Mouse (Mus musculus) stomach, postnatal 0 days (tissue): ENCODE measurements around the gene Slc7a6. TPM values are rescaled to one million over a fixed set of nuclear protein-coding genes. Genes with fewer than 3 reads are reported as not detected.

Experiments
- ATAC-seq: fragments of 200-750 bp; cut with Nextera tagmentation; 2 replicates; pipeline ENCODE4 v1.8.0; 2017; ENCODE audit not compliant: low FRiP score, low TSS enrichment
- DNase-seq: peaks from one replicate; pipeline ENCODE4 v3.0.0-alpha.2; 2016; ENCODE audit warnings: low spot score
- H3K27ac ChIP-seq: fragments of 300-500 bp; sonication (generic); replicated peaks from 2 replicates; pipeline ENCODE4 v1.5.1; 2014; ENCODE audit warnings: mild to moderate bottlenecking, control low read depth
- H3K27me3 ChIP-seq: fragments of 300-500 bp; sonication (generic); 2 replicates; pipeline ENCODE4 v1.6.1; 2014; ENCODE audit warnings: low read length; ENCODE audit not compliant: control insufficient read depth, insufficient read depth
- H3K36me3 ChIP-seq: fragments of 300-500 bp; sonication (generic); 2 replicates; pipeline ENCODE4 v1.6.1; 2014; ENCODE audit warnings: low read length, mixed read lengths; ENCODE audit not compliant: control insufficient read depth, insufficient read depth
- H3K4me1 ChIP-seq: fragments of 300-500 bp; sonication (generic); replicated peaks from 2 replicates; pipeline ENCODE4 v1.6.1; 2014; ENCODE audit warnings: antibody characterized with exemption; ENCODE audit not compliant: control insufficient read depth, insufficient read depth
- H3K4me2 ChIP-seq: fragments of 300-500 bp; sonication (generic); replicated peaks from 2 replicates; pipeline ENCODE4 v1.6.1; 2014; ENCODE audit warnings: low read depth, mild to moderate bottlenecking, control low read depth, moderate library complexity
- H3K4me3 ChIP-seq: fragments of 300-500 bp; sonication (generic); 2 replicates; pipeline ENCODE4 v1.5.1; 2014; ENCODE audit warnings: low read depth, low read length, control low read depth
- H3K9ac ChIP-seq: fragments of 300-500 bp; sonication (generic); 2 replicates; pipeline ENCODE4 v1.6.1; 2014; ENCODE audit warnings: mild to moderate bottlenecking, low read length, control low read depth, mixed read lengths
- H3K9me3 ChIP-seq: fragments of 300-500 bp; sonication (generic); 2 replicates; pipeline ENCODE4 v1.6.1; 2016; ENCODE audit warnings: low read length; ENCODE audit not compliant: control insufficient read depth
- CTCF ChIP-seq: IDR thresholded peaks from 2 replicates; pipeline ENCODE4 v1.5.1; 2016; ENCODE audit warnings: antibody characterized with exemption, low read depth, mild to moderate bottlenecking, moderate library complexity
- EP300 ChIP-seq: optimal IDR thresholded peaks from 2 replicates; pipeline ENCODE3; 2016; ENCODE audit warnings: antibody characterized with exemption
- whole genome bisulfite sequencing: fragments of 180-500 bp; shearing (Covaris S2); extraction: QIAGEN DNeasy Blood & Tissue Kit; methylation state at CpG from one replicate; pipeline ENCODE4 v1.1.7; 2014; 5-methylcytosine and 5-hydroxymethylcytosine counted together
- polyA plus RNA-seq: library from polyadenylated mRNA; unstranded; fragments of >200 nt; fragmentation: Nextera tagmentation; extraction: Ambion mirVana; gene quantifications from 2 replicates; pipeline ENCODE4 v1.2.1, GENCODE M21; 2015

Slc7a6 gene
- polyA plus RNA-seq, 1 experiment from 2014 or later, result 25.8 TPM

DNA sequence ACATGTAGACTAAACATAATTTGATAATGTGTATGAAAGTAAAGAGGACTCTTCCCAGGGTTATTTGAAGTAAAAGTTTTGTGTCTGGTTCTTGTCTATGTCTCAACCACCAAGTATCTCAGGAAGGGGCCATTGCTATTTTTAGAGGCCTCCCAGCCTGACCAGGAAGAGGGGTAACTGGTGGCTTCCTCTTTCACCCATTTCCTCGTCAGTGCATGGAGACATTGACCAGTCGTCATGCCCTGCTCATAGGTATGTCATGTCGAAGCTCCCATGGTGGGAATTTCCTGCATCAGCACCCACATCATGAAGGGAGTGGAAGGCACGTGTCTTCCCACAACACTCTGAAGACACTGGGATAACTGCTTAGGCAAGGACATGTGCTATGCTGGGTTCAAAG is 15.8 kb upstream of the Slc7a6 start:
- no peak for DNase-seq
- Histone ChIP-seq H3K9me3 (no peaks in the 10 kb centered on the region), H3K27me3 (no peaks in the 10 kb centered on the region), H3K4me1 (no peaks in the 10 kb centered on the region), H3K9ac (no peak overlapping the region), H3K4me3 (no peak overlapping the region), H3K27ac (no peak overlapping the region), H3K36me3 (no peaks in the 10 kb centered on the region), H3K4me2 (no peak overlapping the region)
- TF ChIP-seq EP300 (no peak), CTCF (no peak)
- WGBS, result 73% methylated on average over 4 of the region's 4 CpGs
- ATAC-seq, result no peak

DNA sequence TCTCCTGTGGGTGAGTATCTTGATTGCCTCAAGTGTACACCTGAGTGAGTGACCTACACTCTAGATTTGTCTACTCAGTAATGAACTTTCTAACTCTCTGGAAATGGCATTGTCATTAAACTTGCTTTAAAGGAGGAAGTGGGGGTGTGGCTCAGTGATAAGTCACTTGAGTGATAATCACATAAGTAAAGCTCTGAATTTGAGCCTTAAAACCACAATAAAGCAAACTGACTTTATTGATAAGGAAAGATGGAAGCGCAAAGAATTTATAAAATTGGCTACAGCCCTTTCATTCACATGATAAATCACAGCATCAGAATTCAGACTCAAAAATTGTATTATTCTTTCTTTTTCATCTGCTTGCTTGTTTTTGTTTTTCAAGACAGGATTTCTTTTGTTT is 11.2 kb upstream of the Slc7a6 start:
- ATAC-seq (peak; percentile 51; the same call in 1 of the 2 replicates), DNase-seq (no peak)
- Histone ChIP-seq H3K36me3 (peaks cover 8% of the 10 kb centered on the region; the same call in 1 of the 2 replicates), H3K27me3 (no peaks in the 10 kb centered on the region), H3K4me3 (no peak overlapping the region), H3K9me3 (no peaks in the 10 kb centered on the region), H3K9ac (no peak overlapping the region), H3K27ac (no peak overlapping the region), H3K4me1 (no peaks in the 10 kb centered on the region), H3K4me2 (no peak overlapping the region)
- no peak for TF ChIP-seq CTCF
- TF ChIP-seq EP300, result no peak
- WGBS, result 79% methylated on average over 1 of the region's 1 CpGs

DNA sequence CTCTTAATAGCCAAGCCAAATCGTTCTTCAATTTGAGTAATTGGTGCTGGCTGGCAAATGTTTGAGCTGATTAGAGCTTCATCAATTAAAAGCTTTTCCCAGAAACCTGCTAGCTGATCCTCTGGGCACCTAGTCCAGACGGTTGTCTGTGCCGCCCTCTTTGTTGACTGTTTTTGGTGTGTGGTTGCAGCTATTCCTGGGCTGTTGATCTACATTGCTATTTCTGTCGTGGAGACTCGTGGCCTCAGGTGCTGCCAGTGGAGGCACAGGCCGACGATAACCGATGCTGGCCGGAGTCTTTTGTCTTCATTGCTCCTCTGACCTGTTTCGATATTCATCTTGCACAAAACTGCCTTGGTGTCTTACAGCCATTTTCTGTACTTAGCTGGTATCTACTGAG is 10.3 kb upstream of the Slc7a6 start:
- ATAC-seq (no peak), DNase-seq (no peak)
- Histone ChIP-seq H3K27ac (no peak overlapping the region), H3K9me3 (no peaks in the 10 kb centered on the region), H3K4me3 (no peak overlapping the region), H3K4me2 (no peak overlapping the region), H3K4me1 (no peaks in the 10 kb centered on the region), H3K9ac (no peak overlapping the region), H3K27me3 (no peaks in the 10 kb centered on the region), H3K36me3 (peaks cover 9% of the 10 kb centered on the region; the same call in 1 of the 2 replicates)
- WGBS, result 90% methylated on average over 10 of the region's 10 CpGs
- no peak for TF ChIP-seq EP300
- no peak for TF ChIP-seq CTCF

DNA sequence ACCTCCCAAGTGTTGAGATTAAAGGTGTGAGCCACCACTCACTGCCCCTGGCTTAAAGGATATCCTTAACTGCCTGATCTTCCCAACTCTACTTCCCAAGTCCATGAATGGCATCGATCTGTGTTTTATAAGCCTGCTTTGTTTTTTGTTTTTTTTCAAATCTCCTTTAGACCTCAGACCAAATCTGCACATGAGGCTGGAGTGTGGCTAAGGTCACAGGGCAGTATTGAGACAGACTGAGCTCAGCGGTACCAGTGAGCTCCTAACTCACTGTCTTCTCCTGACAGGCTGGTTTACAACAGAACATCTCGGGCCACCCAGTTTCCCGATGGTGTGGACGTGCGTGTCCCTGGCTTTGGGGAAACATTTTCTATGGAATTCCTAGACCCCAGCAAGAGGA is 8.8 kb upstream of the Slc7a6 start:
- H3K27ac ChIP-seq, result no peak overlapping the region
- H3K27me3 ChIP-seq, result no peaks in the 10 kb centered on the region
- 89% methylated on average over 6 of the region's 6 CpGs for WGBS
- H3K9ac ChIP-seq, result no peak overlapping the region
- H3K9me3 ChIP-seq, result no peaks in the 10 kb centered on the region
- H3K4me1 ChIP-seq, result no peaks in the 10 kb centered on the region
- DNase-seq, result no peak
- TF ChIP-seq EP300, result no peak
- no peak for TF ChIP-seq CTCF
- peaks cover 13% of the 10 kb centered on the region; the same call in 1 of the 2 replicates for H3K36me3 ChIP-seq
- H3K4me3 ChIP-seq, result no peak overlapping the region
- ATAC-seq, result no peak
- no peak overlapping the region for H3K4me2 ChIP-seq

DNA sequence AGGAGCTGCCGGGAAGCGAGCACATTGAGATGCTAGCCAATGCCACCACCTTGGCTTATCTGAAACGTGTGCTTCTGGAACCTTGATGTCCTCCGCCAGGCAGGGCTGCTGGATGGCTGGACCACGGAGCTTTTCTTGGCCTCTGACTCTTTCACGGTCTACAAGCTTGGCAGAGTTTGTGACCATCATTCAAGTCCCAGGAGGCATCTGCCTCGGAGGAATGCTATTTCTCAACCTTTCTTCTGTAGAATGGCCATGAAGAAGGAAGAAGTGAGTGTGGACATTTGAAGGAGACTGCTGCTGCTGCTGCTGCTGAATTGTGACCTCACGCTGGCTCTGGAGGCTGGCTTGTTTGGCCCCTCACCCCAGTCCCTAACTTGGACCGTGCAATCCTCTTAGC is 5.4 kb upstream of the Slc7a6 start:
- no peak for ATAC-seq
- DNase-seq, result no peak

DNA sequence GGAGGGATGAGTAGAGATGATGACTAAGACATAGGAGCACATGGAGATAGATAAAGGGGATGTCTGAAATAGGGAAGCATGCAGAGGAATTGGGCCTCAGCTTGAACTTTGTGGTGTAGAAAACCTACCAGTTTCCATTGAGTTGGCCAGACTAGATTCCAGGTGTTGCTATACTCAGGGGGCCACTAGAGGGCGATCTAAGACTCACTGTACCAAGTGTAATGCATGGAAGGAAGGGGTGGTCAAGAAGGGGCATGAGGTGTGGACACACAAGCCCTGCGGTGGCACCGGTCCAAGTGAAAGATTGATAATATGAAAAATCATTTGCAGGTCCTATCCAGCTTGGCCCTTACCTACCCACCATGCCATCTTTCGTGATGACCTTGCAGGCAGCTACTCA is 3.2 kb upstream of the Slc7a6 start:
- WGBS, result 42% methylated on average over 4 of the region's 4 CpGs
- H3K4me3 ChIP-seq, result no peak overlapping the region
- DNase-seq, result peak; percentile 78
- no peak for ATAC-seq
- no peaks in the 10 kb centered on the region for H3K27me3 ChIP-seq
- H3K36me3 ChIP-seq, result peaks cover 13% of the 10 kb centered on the region; the same call in 1 of the 2 replicates
- no peaks in the 10 kb centered on the region for H3K9me3 ChIP-seq
- H3K4me1 ChIP-seq, result 0 out of 2 replicates have a peak, but pooled peaks cover 2% of the 10 kb centered on the region
- no peak overlapping the region for H3K9ac ChIP-seq
- H3K4me2 ChIP-seq, result no peak overlapping the region
- TF ChIP-seq EP300, result no peak
- peak; percentile 91 for TF ChIP-seq CTCF
- no peak overlapping the region for H3K27ac ChIP-seq

More for the DNA sequence above, 5.4 kb upstream of the Slc7a6 start:
- H3K27ac ChIP-seq, result no peak overlapping the region
- peaks cover 13% of the 10 kb centered on the region; the same call in 1 of the 2 replicates for H3K36me3 ChIP-seq
- H3K9ac ChIP-seq, result no peak overlapping the region
- H3K4me2 ChIP-seq, result no peak overlapping the region
- no peaks in the 10 kb centered on the region for H3K9me3 ChIP-seq
- H3K4me3 ChIP-seq, result no peak overlapping the region
- H3K4me1 ChIP-seq, result no peaks in the 10 kb centered on the region
- no peak for TF ChIP-seq EP300
- no peak for TF ChIP-seq CTCF
- 90% methylated on average over 9 of the region's 9 CpGs for WGBS
- no peaks in the 10 kb centered on the region for H3K27me3 ChIP-seq
